ENCODE assay signal across 41 mouse cellular contexts in genomic region chr13:34700630-34701029, GRCm38 (mm10). TPM values are rescaled to one million over a fixed set of nuclear protein-coding genes. Genes with fewer than 3 reads are reported as not detected.
"Had no signal": no experiment of that assay in that cellular context is flagged by ENCODE, and none has a peak within 500 bp of the region (broad histone marks: within the 10 kb centered on the region; RNA-seq: fewer than 3 reads in every experiment).

No protein-coding gene starts in this region.

- H3K36me3 ChIP-seq: heart, embryonic 13.5 days; heart, embryonic 15.5 days; hindbrain, embryonic 13.5 days; hindbrain, embryonic 15.5 days; intestine, embryonic 15.5 days; kidney, embryonic 15.5 days; limb, embryonic 13.5 days; limb, embryonic 15.5 days; liver, embryonic 12.5 days had no signal

- H3K9me3 ChIP-seq: heart, embryonic 13.5 days; heart, embryonic 15.5 days; hindbrain, embryonic 13.5 days; hindbrain, embryonic 15.5 days; intestine, embryonic 15.5 days; kidney, embryonic 15.5 days; limb, embryonic 13.5 days; limb, embryonic 15.5 days; liver, embryonic 12.5 days had no signal

- H3K4me3 ChIP-seq: heart, adult 2 months; heart, embryonic 13.5 days; heart, embryonic 15.5 days; hindbrain, embryonic 13.5 days; hindbrain, embryonic 15.5 days; intestine, embryonic 15.5 days; kidney, embryonic 15.5 days; limb, embryonic 13.5 days; limb, embryonic 15.5 days; liver, embryonic 12.5 days had no signal

- H3K27ac ChIP-seq: heart, adult 2 months; heart, embryonic 13.5 days; heart, embryonic 15.5 days; hindbrain, embryonic 13.5 days; hindbrain, embryonic 15.5 days; intestine, embryonic 15.5 days; kidney, embryonic 15.5 days; kidney, postnatal 0 days; limb, embryonic 13.5 days; limb, embryonic 15.5 days; liver, embryonic 12.5 days; liver, embryonic 14.5 days had no signal

- H3K4me2 ChIP-seq: heart, embryonic 11.5 days; heart, embryonic 13.5 days; heart, embryonic 15.5 days; hindbrain, embryonic 13.5 days; hindbrain, embryonic 15.5 days; intestine, embryonic 15.5 days; kidney, embryonic 15.5 days; limb, embryonic 13.5 days; limb, embryonic 15.5 days; liver, embryonic 12.5 days had no signal

- H3K9ac ChIP-seq: heart, embryonic 13.5 days; heart, embryonic 15.5 days; hindbrain, embryonic 13.5 days; hindbrain, embryonic 15.5 days; intestine, embryonic 15.5 days; kidney, embryonic 15.5 days; limb, embryonic 13.5 days; limb, embryonic 15.5 days; liver, embryonic 12.5 days; liver, embryonic 14.5 days had no signal

- H3K4me1 ChIP-seq: heart, embryonic 15.5 days; hindbrain, embryonic 13.5 days; hindbrain, embryonic 15.5 days; intestine, embryonic 15.5 days; liver, embryonic 12.5 days had no signal

- H3K27me3 ChIP-seq: heart, embryonic 13.5 days; heart, embryonic 15.5 days; hindbrain, embryonic 13.5 days; hindbrain, embryonic 15.5 days; intestine, embryonic 15.5 days; kidney, embryonic 15.5 days; limb, embryonic 13.5 days; limb, embryonic 15.5 days; liver, embryonic 12.5 days had no signal

- ATAC-seq: inflammation-experienced regulatory T-cells, adult 6 months; intestine, embryonic 15.5 days; intestine, postnatal 0 days; liver, embryonic 12.5 days had no signal

- DNase-seq: gastrocnemius, postnatal 14 days; gastrocnemius, postnatal 36 days; heart, adult 2 months; heart, postnatal 14 days; heart, postnatal 36 days; kidney, adult 18-20 months; kidney, adult 8-10 months; kidney, postnatal 14 days; kidney, postnatal 36 days; layer of hippocampus, adult 9-11 months; layer of hippocampus, postnatal 36 days; left cerebral cortex, postnatal 4 days had no signal

RNA-seq across cellular contexts. Expression of gene Fam50b, which starts 34.0 kb away (rescaled TPM):
- total RNA-seq: gastrocnemius, adult 18-20 months; gastrocnemius, adult 8-10 months; gastrocnemius, postnatal 14 days; gastrocnemius, postnatal 36 days; heart, adult 2 months; heart, postnatal 14 days; heart, postnatal 36 days; hematopoietic stem cell, adult 5-6 weeks; layer of hippocampus, adult 18-20 months; layer of hippocampus, adult 8-10 months; layer of hippocampus, postnatal 14 days; layer of hippocampus, postnatal 36 days; left cerebral cortex, adult 18-20 months; left cerebral cortex, adult 8-10 months; left cerebral cortex, postnatal 10 days; left cerebral cortex, postnatal 25 days; left cerebral cortex, postnatal 4 days; liver, adult 2 months had no signal
- polyA plus RNA-seq: heart, adult 2 months; heart, embryonic 11.5 days; heart, embryonic 13.5 days; heart, embryonic 15.5 days; heart, postnatal 0 days; hindbrain, embryonic 11.5 days; hindbrain, embryonic 13.5 days; hindbrain, embryonic 15.5 days; inflammation-experienced regulatory T-cells, adult 6 months; intestine, embryonic 15.5 days; kidney, embryonic 15.5 days; kidney, postnatal 0 days; large intestine, adult 2 months; limb, embryonic 11.5 days; limb, embryonic 13.5 days; limb, embryonic 15.5 days; liver, embryonic 12.5 days had no signal

RNA-seq across cellular contexts. Expression of gene Pxdc1, which starts 47.3 kb away (rescaled TPM):
- total RNA-seq: hematopoietic stem cell, adult 5-6 weeks had no signal
